Mouse (Mus musculus) intestine, postnatal 0 days (tissue): ENCODE measurements around the gene Grip2. TPM values are rescaled to one million over a fixed set of nuclear protein-coding genes. Genes with fewer than 3 reads are reported as not detected.

Source experiments
- ATAC-seq: fragments of 200-750 bp; cut with Nextera tagmentation; 2 replicates; pipeline ENCODE4 v1.8.0; 2017; ENCODE audit warnings: mild to moderate bottlenecking, moderate TSS enrichment, moderate library complexity
- H3K27ac ChIP-seq: fragments of 300-500 bp; sonication (generic); 2 replicates; pipeline ENCODE4 v1.5.1; 2014; ENCODE audit warnings: mild to moderate bottlenecking, low read depth, low read length, moderate library complexity
- H3K27me3 ChIP-seq: fragments of 300-500 bp; sonication (generic); replicated peaks from 2 replicates; pipeline ENCODE4 v1.6.1; 2014; ENCODE audit warnings: low read length, mixed read lengths; ENCODE audit not compliant: control insufficient read depth, insufficient read depth
- H3K36me3 ChIP-seq: fragments of 300-500 bp; sonication (generic); 2 replicates; pipeline ENCODE4 v1.6.1; 2014; ENCODE audit warnings: mild to moderate bottlenecking, moderate library complexity; ENCODE audit not compliant: control insufficient read depth, insufficient read depth
- H3K4me1 ChIP-seq: fragments of 300-500 bp; sonication (generic); replicated peaks from 2 replicates; pipeline ENCODE4 v1.6.1; 2014; ENCODE audit warnings: antibody characterized with exemption, low read length, mixed read lengths; ENCODE audit not compliant: control insufficient read depth, insufficient read depth
- H3K4me2 ChIP-seq: fragments of 300-500 bp; sonication (generic); replicated peaks from 2 replicates; pipeline ENCODE4 v1.6.1; 2014; ENCODE audit warnings: low read depth, mild to moderate bottlenecking, moderate library complexity
- H3K4me3 ChIP-seq: fragments of 300-500 bp; sonication (generic); 2 replicates; pipeline ENCODE4 v1.5.1; 2014; ENCODE audit warnings: low read depth, low read length
- H3K9ac ChIP-seq: fragments of 300-500 bp; sonication (generic); 2 replicates; pipeline ENCODE4 v1.6.1; 2014; ENCODE audit warnings: mild to moderate bottlenecking, low read depth, low read length
- H3K9me3 ChIP-seq: fragments of 300-500 bp; sonication (generic); 2 replicates; pipeline ENCODE4 v1.6.1; 2016; ENCODE audit warnings: mixed run types; ENCODE audit not compliant: control insufficient read depth
- CTCF ChIP-seq: sonication (generic); IDR thresholded peaks from 2 replicates; pipeline ENCODE4 v1.5.1; 2016; ENCODE audit warnings: low read depth, mild to moderate bottlenecking, control low read depth, antibody characterized with exemption, moderate library complexity
- WGBS: fragments of 180-500 bp; shearing (Covaris S2); extraction: QIAGEN DNeasy Blood & Tissue Kit; methylation state at CpG from one replicate; pipeline ENCODE4 v1.1.7; 2014; 5-methylcytosine and 5-hydroxymethylcytosine counted together
- polyA plus RNA-seq: library from polyadenylated mRNA; unstranded; fragments of >200 nt; fragmentation: Nextera tagmentation; extraction: Ambion mirVana; gene quantifications from 2 replicates; pipeline ENCODE4 v1.2.1, GENCODE M21; 2015

Gene Grip2
- polyA plus RNA-seq, 1 experiment from 2014 or later = 0.22 TPM

DNA sequence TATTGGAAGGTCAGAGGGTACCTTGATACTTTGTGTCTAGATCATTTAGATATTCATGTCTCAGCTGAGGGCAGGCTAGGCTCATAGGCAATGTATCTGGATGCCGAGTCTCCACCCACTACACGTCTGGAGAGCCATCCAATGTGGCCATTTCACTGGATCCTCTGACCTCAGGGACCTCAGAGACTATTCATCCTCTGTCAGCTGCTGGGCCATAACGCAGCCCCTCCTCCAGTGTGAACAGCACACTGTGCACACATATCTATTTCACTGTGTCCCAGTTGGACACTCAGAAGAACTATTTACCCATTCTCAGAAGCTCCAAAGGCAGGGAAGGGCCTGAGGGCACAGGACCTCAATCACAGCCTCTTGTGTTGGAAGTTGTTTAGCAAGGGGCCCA lies 84.6 kb downstream of the Grip2 start:
- H3K4me3 ChIP-seq = no peak overlapping the region
- H3K36me3 ChIP-seq = peaks cover 88% of the 10 kb centered on the region
- 79% methylated on average over 3 of the region's 3 CpGs for WGBS
- ATAC-seq = no peak
- H3K4me1 ChIP-seq = peaks cover 9% of the 10 kb centered on the region
- no peaks in the 10 kb centered on the region for H3K27me3 ChIP-seq
- H3K27ac ChIP-seq = no peak overlapping the region
- no peak for TF ChIP-seq CTCF
- no peak overlapping the region for H3K9ac ChIP-seq
- no peak overlapping the region for H3K4me2 ChIP-seq
- no peaks in the 10 kb centered on the region for H3K9me3 ChIP-seq

DNA sequence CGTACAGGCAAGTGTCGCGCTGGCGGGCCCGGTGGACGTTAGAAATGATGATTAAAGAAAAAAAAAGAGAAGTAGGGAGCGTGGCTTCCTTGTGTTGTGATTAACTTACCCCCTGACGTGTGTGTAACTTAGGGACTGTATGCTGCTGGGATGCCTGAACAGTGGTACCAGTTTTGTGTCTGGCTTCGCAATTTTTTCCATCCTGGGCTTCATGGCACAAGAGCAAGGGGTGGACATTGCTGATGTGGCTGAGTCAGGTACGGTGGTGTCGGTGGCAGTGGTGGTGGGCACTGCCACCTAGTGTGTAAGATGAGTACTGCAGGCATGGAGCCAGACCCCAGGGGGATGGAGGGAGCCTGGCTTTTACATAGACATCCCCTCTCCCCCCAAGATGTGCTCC lies 86.0 kb downstream of the Grip2 start:
- H3K27ac ChIP-seq = no peak overlapping the region
- no peak overlapping the region for H3K4me3 ChIP-seq
- no peaks in the 10 kb centered on the region for H3K27me3 ChIP-seq
- ATAC-seq = peak; percentile 17; the same call in 1 of the 2 replicates
- peaks cover 21% of the 10 kb centered on the region for H3K4me1 ChIP-seq
- no peak overlapping the region for H3K4me2 ChIP-seq
- H3K36me3 ChIP-seq = peaks cover 88% of the 10 kb centered on the region
- no peak overlapping the region for H3K9ac ChIP-seq
- no peaks in the 10 kb centered on the region for H3K9me3 ChIP-seq
- 65% methylated on average over 11 of the region's 11 CpGs for WGBS
- TF ChIP-seq CTCF = peak; percentile 99

DNA sequence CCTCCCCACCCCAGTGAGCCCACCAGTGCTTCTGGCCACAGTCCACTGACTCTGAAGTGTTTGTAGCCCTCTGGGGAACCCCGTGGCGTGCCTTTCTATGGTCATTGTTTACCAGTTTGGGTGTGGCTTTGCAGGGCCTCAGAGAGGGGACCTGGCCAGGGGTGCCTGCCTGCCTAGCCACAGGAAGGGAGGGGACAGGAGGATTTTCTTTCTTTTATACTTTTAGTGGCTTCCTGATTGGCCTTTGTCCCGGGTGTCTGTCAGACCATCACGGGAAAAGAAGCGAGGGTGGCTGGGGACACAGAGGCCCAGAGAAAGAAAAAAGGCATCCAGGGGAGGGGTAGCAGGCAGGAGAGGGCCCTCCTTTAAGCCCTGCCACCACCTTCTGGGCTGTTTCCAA lies 89.0 kb downstream of the Grip2 start:
- Histone ChIP-seq H3K4me2 (no peak overlapping the region), H3K9me3 (no peaks in the 10 kb centered on the region), H3K9ac (no peak overlapping the region), H3K36me3 (peaks cover 93% of the 10 kb centered on the region), H3K4me3 (no peak overlapping the region), H3K27ac (peak overlapping the region; percentile 46), H3K27me3 (no peaks in the 10 kb centered on the region), H3K4me1 (peaks cover 21% of the 10 kb centered on the region)
- 33% methylated on average over 5 of the region's 5 CpGs for WGBS
- peak; percentile 42 for ATAC-seq
- no peak for TF ChIP-seq CTCF

DNA sequence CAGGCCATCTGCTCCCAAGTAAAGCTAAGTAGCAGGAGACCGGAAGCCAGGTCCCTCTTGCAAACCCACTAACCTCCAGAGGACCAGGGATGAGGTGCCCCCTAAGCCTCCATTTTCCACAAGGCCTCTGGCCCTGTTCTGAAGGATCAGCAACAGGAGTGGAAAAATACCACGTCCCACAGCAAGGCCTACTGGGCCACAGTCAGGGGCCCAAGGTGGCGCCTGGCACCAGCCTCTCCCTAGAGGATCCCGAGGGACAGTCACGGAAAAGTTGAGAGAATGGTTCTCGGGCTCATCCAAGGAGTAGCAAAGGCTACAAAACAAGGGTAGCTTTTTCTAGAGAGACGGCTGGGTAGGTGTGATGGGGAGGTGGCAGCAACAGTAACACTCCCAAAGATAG lies 89.6 kb downstream of the Grip2 start:
- Histone ChIP-seq H3K27me3 (no peaks in the 10 kb centered on the region), H3K27ac (0 out of 2 replicates have a peak overlapping the region, but pooled peaks have one; percentile 46), H3K4me3 (no peak overlapping the region), H3K4me1 (peaks cover 21% of the 10 kb centered on the region), H3K4me2 (no peak overlapping the region), H3K9me3 (no peaks in the 10 kb centered on the region), H3K9ac (no peak overlapping the region), H3K36me3 (peaks cover 94% of the 10 kb centered on the region)
- whole genome bisulfite sequencing = 76% methylated on average over 7 of the region's 7 CpGs
- ATAC-seq = no peak
- TF ChIP-seq CTCF = no peak

DNA sequence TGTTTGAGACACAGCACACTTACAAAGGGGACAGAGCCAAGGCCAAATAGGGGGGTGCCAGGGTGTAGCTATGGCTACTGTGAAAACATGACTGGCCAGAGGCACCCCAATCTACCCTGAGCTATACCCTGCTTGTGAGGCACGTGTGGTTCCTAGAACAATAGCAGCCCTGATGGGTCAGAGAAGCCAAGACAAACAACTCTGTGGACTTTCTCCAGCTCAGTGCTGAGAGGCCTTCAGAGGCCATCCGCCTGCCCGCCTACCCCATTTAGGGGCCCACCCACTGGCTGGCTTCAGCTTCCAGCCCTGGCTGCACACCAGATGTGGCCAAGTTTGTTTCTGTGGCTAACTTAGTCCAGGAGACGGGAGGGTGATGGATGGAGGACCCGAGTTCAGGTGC lies 90.6 kb downstream of the Grip2 start:
- H3K4me3 ChIP-seq = no peak overlapping the region
- H3K36me3 ChIP-seq = peaks cover 92% of the 10 kb centered on the region
- no peak overlapping the region for H3K27ac ChIP-seq
- H3K4me1 ChIP-seq = peaks cover 21% of the 10 kb centered on the region
- H3K9ac ChIP-seq = no peak overlapping the region
- no peak overlapping the region for H3K4me2 ChIP-seq
- 0 out of 2 replicates have a peak, but pooled peaks have one; percentile 6 for ATAC-seq
- no peaks in the 10 kb centered on the region for H3K9me3 ChIP-seq
- no peak for TF ChIP-seq CTCF
- 34% methylated on average over 5 of the region's 5 CpGs for WGBS
- no peaks in the 10 kb centered on the region for H3K27me3 ChIP-seq

DNA sequence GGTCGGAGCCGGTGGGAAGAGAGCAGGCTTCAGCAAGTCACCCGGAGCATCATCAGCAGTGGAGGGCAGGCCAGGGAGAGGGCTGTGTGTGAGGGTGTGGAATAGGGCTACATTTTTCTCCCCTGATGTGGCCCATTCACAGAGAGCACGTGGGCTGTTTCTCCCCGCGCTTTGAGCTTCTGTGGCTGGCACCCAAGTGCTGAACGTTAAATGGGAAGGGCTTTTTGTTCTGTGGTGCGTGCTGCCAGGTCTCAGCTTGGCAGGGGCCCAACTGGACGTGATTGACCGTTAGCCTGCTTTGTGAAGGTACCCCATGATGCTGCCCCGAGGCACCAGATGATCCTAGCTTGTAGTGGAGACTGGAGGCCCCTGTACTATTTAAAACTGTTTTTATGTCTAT lies 94.9 kb downstream of the Grip2 start:
- TF ChIP-seq CTCF = no peak
- H3K27ac ChIP-seq = no peak overlapping the region
- peaks cover 17% of the 10 kb centered on the region for H3K4me1 ChIP-seq
- no peaks in the 10 kb centered on the region for H3K9me3 ChIP-seq
- 85% methylated on average over 11 of the region's 11 CpGs for WGBS
- no peak overlapping the region for H3K9ac ChIP-seq
- peaks cover 83% of the 10 kb centered on the region for H3K36me3 ChIP-seq
- no peak overlapping the region for H3K4me2 ChIP-seq
- ATAC-seq = no peak
- H3K27me3 ChIP-seq = no peaks in the 10 kb centered on the region
- H3K4me3 ChIP-seq = no peak overlapping the region

DNA sequence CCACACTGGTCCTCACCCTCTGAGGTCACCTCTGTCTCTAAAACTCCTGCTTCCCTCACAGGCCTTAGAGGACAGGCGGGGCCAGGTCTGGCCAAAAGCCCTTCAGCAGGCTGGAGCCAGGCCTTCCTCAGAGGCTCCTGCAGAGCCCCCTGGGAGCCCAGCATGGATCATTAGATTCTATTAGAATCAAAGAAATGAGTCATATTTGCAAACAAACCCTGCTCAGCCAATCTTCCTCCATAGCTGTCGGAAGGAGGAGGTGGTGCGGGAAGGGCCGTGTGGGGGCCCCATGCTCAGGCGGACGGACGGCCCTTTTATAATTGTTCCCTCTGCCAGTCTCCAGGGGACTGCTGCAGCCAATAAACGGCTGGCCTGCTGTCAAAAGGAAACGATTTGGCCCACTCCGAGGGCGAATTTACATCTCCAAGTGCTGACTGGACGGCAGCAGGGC lies 97.3 kb downstream of the Grip2 start:
- Histone ChIP-seq H3K27me3 (no peaks in the 10 kb centered on the region), H3K4me2 (no peak overlapping the region; the same call in 1 of the 2 replicates), H3K9me3 (no peaks in the 10 kb centered on the region), H3K27ac (peak overlapping the region; percentile 64), H3K4me3 (no peak overlapping the region), H3K4me1 (peaks cover 8% of the 10 kb centered on the region), H3K36me3 (peaks cover 79% of the 10 kb centered on the region), H3K9ac (no peak overlapping the region)
- WGBS = 8% methylated on average over 12 of the region's 12 CpGs
- no peak for TF ChIP-seq CTCF
- ATAC-seq = peak; percentile 41; the same call in 1 of the 2 replicates
